18 mouse cellular contexts compared by ENCODE assay signal in the genomic region with DNA sequence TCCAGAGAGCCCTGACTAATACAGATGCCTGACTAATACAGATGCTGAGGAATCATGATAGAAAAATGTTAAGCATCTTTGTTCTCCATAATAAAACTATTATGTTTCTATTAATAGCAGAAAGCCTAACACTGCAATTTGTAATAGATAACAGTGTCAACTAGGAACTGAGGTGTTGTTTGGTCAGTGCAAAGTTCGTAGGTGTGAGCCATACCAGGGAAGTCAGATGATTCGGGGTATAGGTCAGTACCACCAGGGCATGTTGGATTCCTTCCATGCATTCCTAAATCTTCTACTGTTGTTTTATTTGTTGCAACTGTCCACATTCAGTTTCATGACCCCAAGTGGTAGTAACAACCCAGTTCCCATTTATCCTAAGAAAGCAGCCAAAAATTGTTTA. TPM values are rescaled to one million over a fixed set of nuclear protein-coding genes. Genes with fewer than 3 reads are reported as not detected.
DNase-seq lines count a peak whose midpoint lies in the region; ATAC-seq and TF ChIP-seq lines count a peak whose summit lies in the region.
"Had no signal": no experiment of that assay in that cellular context is flagged by ENCODE, and none has a peak within 500 bp of the region (broad histone marks: within the 10 kb centered on the region; RNA-seq: fewer than 3 reads in every experiment).

No protein-coding gene starts in this region.

- no peaks in the 10 kb centered on the region for H3K79me2 ChIP-seq in liver, adult 2 months (ENCODE audit: control insufficient read depth, insufficient read depth, low read length)

- DNase-seq in liver, adult 2 months (ENCODE audit: extremely low read depth, low read depth, low spot score) = peak; percentile 9
- no peak for DNase-seq in liver, postnatal 0 days
- DNase-seq in frontal cortex, adult 2 months (ENCODE audit: extremely low spot score in 1 of 2, low spot score in 1 of 2) = no peak
- no peak for DNase-seq in c-Kit-positive CD71-positive TER-119-positive erythroid progenitor cells, embryonic 14.5 days (ENCODE audit: low spot score)
- DNase-seq: adrenal gland, adult 2 months; adrenal gland, postnatal 10 days; adrenal gland, postnatal 25 days; cerebellum, adult 11-12 months; cerebellum, adult 2 months; cerebellum, adult 9-10 months; cerebellum, postnatal 10 days; cerebellum, postnatal 25 days; forebrain, postnatal 0 days had no signal

- no peak for ATAC-seq in liver, postnatal 0 days
- peak; percentile 63 for ATAC-seq in intestine, embryonic 16.5 days
- ATAC-seq: forebrain, embryonic 13.5 days; forebrain, embryonic 15.5 days; forebrain, postnatal 0 days had no signal

- H3K27me3 ChIP-seq in liver, adult 2 months (ENCODE audit: control insufficient read depth, insufficient read depth, low read length) = no peaks in the 10 kb centered on the region
- H3K27me3 ChIP-seq in liver, postnatal 0 days (ENCODE audit: insufficient read depth, low read length) = no peaks in the 10 kb centered on the region
- no peaks in the 10 kb centered on the region for H3K27me3 ChIP-seq in intestine, embryonic 16.5 days (replicated peaks; ENCODE audit: control insufficient read depth, insufficient read depth, low read length)
- H3K27me3 ChIP-seq: embryonic facial prominence, embryonic 12.5 days; forebrain, embryonic 13.5 days; forebrain, embryonic 15.5 days had no signal

- 39% methylated on average over 2 of the region's 2 CpGs for WGBS in liver, adult 2 months
- WGBS in liver, postnatal 0 days (ENCODE audit: insufficient replicate concordance) = 73% methylated on average over 2 of the region's 2 CpGs
- WGBS in intestine, embryonic 16.5 days = 57% methylated on average over 2 of the region's 2 CpGs

- no peak overlapping the region for H3K9ac ChIP-seq in liver, adult 2 months (ENCODE audit: low read depth, low read length)
- H3K9ac ChIP-seq in liver, postnatal 0 days (replicated peaks) = no peak overlapping the region
- no peak overlapping the region for H3K9ac ChIP-seq in intestine, embryonic 16.5 days (ENCODE audit: low read depth, low read length)
- H3K9ac ChIP-seq: embryonic facial prominence, embryonic 12.5 days; forebrain, embryonic 13.5 days; forebrain, embryonic 15.5 days; forebrain, postnatal 0 days had no signal

- H3K4me2 ChIP-seq in liver, postnatal 0 days (ENCODE audit: low read depth, low read length) = no peak overlapping the region
- H3K4me2 ChIP-seq in intestine, embryonic 16.5 days (ENCODE audit: low read depth, low read length) = no peak overlapping the region
- H3K4me2 ChIP-seq: embryonic facial prominence, embryonic 12.5 days; forebrain, embryonic 13.5 days; forebrain, embryonic 15.5 days had no signal

- no peak overlapping the region for H3K4me3 ChIP-seq in liver, adult 2 months (ENCODE audit: insufficient read depth, low read depth, low read length)
- no peak overlapping the region for H3K4me3 ChIP-seq in liver, postnatal 0 days (ENCODE audit: low read depth, low read length)
- no peak overlapping the region for H3K4me3 ChIP-seq in intestine, embryonic 16.5 days (ENCODE audit: low read length)
- H3K4me3 ChIP-seq: embryonic facial prominence, embryonic 10.5 days; embryonic facial prominence, embryonic 12.5 days; forebrain, embryonic 13.5 days; forebrain, embryonic 15.5 days had no signal

- TF ChIP-seq POLR2A in liver, adult 2 months (IDR thresholded peaks at IDR 0.05; ENCODE audit: extremely low read depth, insufficient read depth, low read length) = no peak

- H3K27ac ChIP-seq in liver, adult 2 months (replicated peaks; ENCODE audit: insufficient read depth, low read depth, low read length) = no peak overlapping the region
- H3K27ac ChIP-seq in liver, postnatal 0 days (ENCODE audit: low read depth) = no peak overlapping the region
- no peak overlapping the region for H3K27ac ChIP-seq in intestine, embryonic 16.5 days (ENCODE audit: low read length)
- H3K27ac ChIP-seq: embryonic facial prominence, embryonic 10.5 days; embryonic facial prominence, embryonic 12.5 days; forebrain, embryonic 13.5 days; forebrain, embryonic 15.5 days had no signal

- H3K36me3 ChIP-seq in liver, adult 2 months (ENCODE audit: control insufficient read depth, insufficient read depth, low read length) = no peaks in the 10 kb centered on the region
- no peaks in the 10 kb centered on the region for H3K36me3 ChIP-seq in liver, postnatal 0 days (replicated peaks; ENCODE audit: insufficient read depth, low read length)
- no peaks in the 10 kb centered on the region for H3K36me3 ChIP-seq in intestine, embryonic 16.5 days (ENCODE audit: control insufficient read depth, insufficient read depth, low read length)
- H3K36me3 ChIP-seq: embryonic facial prominence, embryonic 10.5 days; embryonic facial prominence, embryonic 12.5 days; forebrain, embryonic 15.5 days had no signal

- no peaks in the 10 kb centered on the region for H3K4me1 ChIP-seq in liver, adult 2 months (ENCODE audit: control insufficient read depth, insufficient read depth, low read length)
- H3K4me1 ChIP-seq in liver, postnatal 0 days (ENCODE audit: insufficient read depth) = no peaks in the 10 kb centered on the region
- H3K4me1 ChIP-seq in intestine, embryonic 16.5 days (ENCODE audit: control insufficient read depth, insufficient read depth, low read length) = no peaks in the 10 kb centered on the region
- H3K4me1 ChIP-seq: embryonic facial prominence, embryonic 10.5 days; embryonic facial prominence, embryonic 12.5 days; forebrain, embryonic 13.5 days; forebrain, embryonic 15.5 days had no signal

- TF ChIP-seq EP300 in liver, postnatal 0 days (IDR thresholded peaks at IDR 0.05; ENCODE audit: low read depth) = no peak

- no peak for TF ChIP-seq CTCF in liver, adult 2 months (IDR thresholded peaks at IDR 0.05; ENCODE audit: low read depth, low read length)
- no peak for TF ChIP-seq CTCF in liver, postnatal 0 days (IDR thresholded peaks at IDR 0.05; ENCODE audit: low read depth)

- H3K9me3 ChIP-seq in liver, postnatal 0 days (ENCODE audit: low read length) = no peaks in the 10 kb centered on the region
- H3K9me3 ChIP-seq in intestine, embryonic 16.5 days (ENCODE audit: control insufficient read depth, low read length) = no peaks in the 10 kb centered on the region
- H3K9me3 ChIP-seq: embryonic facial prominence, embryonic 10.5 days; embryonic facial prominence, embryonic 12.5 days; forebrain, embryonic 13.5 days; forebrain, embryonic 15.5 days had no signal

RNA-seq across cellular contexts. Expression of gene Ghitm, which starts 49.8 kb away (rescaled TPM):
- total RNA-seq in liver, adult 2 months (2014; rRNA removed) = 228 and 240 TPM in 2 replicates
- 161 and 173 TPM in 2 replicates for polyA plus RNA-seq in liver, adult 2 months (2012; rRNA removed)
- polyA plus RNA-seq in liver, postnatal 0 days (2015; fragmentation: Nextera tagmentation; extraction: Ambion mirVana) = 185 and 210 TPM in 2 replicates
- polyA plus RNA-seq in intestine, embryonic 16.5 days (2015; fragmentation: Nextera tagmentation; extraction: Ambion mirVana) = 332 and 334 TPM in 2 replicates
- 306 and 313 TPM in 2 replicates for polyA plus RNA-seq in frontal cortex, adult 2 months (2012; rRNA removed)
